Mouse (Mus musculus) lung, postnatal 0 days (tissue): ENCODE measurements around the gene Gon4l.

Source experiments
- CTCF ChIP-seq: IDR thresholded peaks from 2 replicates; pipeline ENCODE4 v1.5.1; 2016; ENCODE audit warnings: antibody characterized with exemption, mild to moderate bottlenecking
- EP300 ChIP-seq: IDR thresholded peaks from 2 replicates; pipeline ENCODE4 v1.6.1; 2016; ENCODE audit warnings: antibody characterized with exemption, mild to moderate bottlenecking, control low read depth

- TF ChIP-seq CTCF (no peak), EP300 (no peak)
Measured at GRCm38 (mm10) chr3:88918981-88919380, 84.0 kb downstream of the Gon4l start.
